Mouse (Mus musculus) frontal cortex, postnatal 36 days (tissue): ENCODE results near the gene Myo1g.
"Not testable (repeated sequence)": the region's sequence is repeated elsewhere in the genome, so short reads cannot be mapped to it uniquely, and the experiment has no call there.

ENCODE experiments used
- DNase-seq, 2 experiments: peaks; one replicate each; pipeline ENCODE4 v3.0.0; 2022; ENCODE audit warnings: low spot score in 2 of 2

Gene Myo1g

GRCm38 (mm10) chr11:6529961-6530360 lies 9.2 kb upstream of the Myo1g start:
- DNase-seq = no peak

GRCm38 (mm10) chr11:6528186-6529006 lies 7.6 kb upstream of the Myo1g start:
- DNase-seq = peak; percentile 96 to 99

- DNase-seq = no peak
Observed at GRCm38 (mm10) chr11:6527256-6528185, 6.8 kb upstream of the Myo1g start.

GRCm38 (mm10) chr11:6526526-6527255 lies 5.9 kb upstream of the Myo1g start:
- not testable (repeated sequence) for DNase-seq

GRCm38 (mm10) chr11:6525241-6525640 lies 4.5 kb upstream of the Myo1g start:
- DNase-seq = no peak

- no peak for DNase-seq
Observed at GRCm38 (mm10) chr11:6524880-6525238, 4.1 kb upstream of the Myo1g start.

- DNase-seq = no peak
Observed at GRCm38 (mm10) chr11:6524165-6524879, 3.6 kb upstream of the Myo1g start.

GRCm38 (mm10) chr11:6523662-6524088 lies 2.9 kb upstream of the Myo1g start:
- DNase-seq = no peak

GRCm38 (mm10) chr11:6522782-6523525 lies 2.2 kb upstream of the Myo1g start:
- no peak for DNase-seq

GRCm38 (mm10) chr11:6519491-6520033 lies 1.2 kb downstream of the Myo1g start:
- no peak for DNase-seq

- DNase-seq = no peak
Observed at GRCm38 (mm10) chr11:6514837-6515236, 5.9 kb downstream of the Myo1g start.

GRCm38 (mm10) chr11:6508269-6508876 lies 12.4 kb downstream of the Myo1g start:
- DNase-seq = no peak

GRCm38 (mm10) chr11:6506516-6506915 lies 14.2 kb downstream of the Myo1g start:
- DNase-seq = no peak

GRCm38 (mm10) chr11:6504689-6505088 lies 16.1 kb downstream of the Myo1g start:
- no peak for DNase-seq

GRCm38 (mm10) chr11:6504226-6504625 lies 16.5 kb downstream of the Myo1g start:
- DNase-seq = no peak

GRCm38 (mm10) chr11:6502506-6502905 lies 18.3 kb downstream of the Myo1g start:
- no peak for DNase-seq

GRCm38 (mm10) chr11:6497311-6497948 lies 23.3 kb downstream of the Myo1g start:
- DNase-seq = no peak

GRCm38 (mm10) chr11:6489691-6490503 lies 30.9 kb downstream of the Myo1g start:
- no peak for DNase-seq

GRCm38 (mm10) chr11:6489257-6489656 lies 31.5 kb downstream of the Myo1g start:
- DNase-seq = no peak
